Mouse (Mus musculus) embryonic fibroblast, embryonic 13.5 days (primary cell): ENCODE measurements around the gene Fancd2. TPM values are rescaled to one million over a fixed set of nuclear protein-coding genes. Genes with fewer than 3 reads are reported as not detected.

ENCODE experiments used
- H3K27ac ChIP-seq: 2 replicates; pipeline ENCODE4 v1.5.1; 2012; ENCODE audit warnings: low read length, control low read depth, inconsistent platforms; ENCODE audit not compliant: insufficient read depth
- H3K4me1 ChIP-seq: 2 replicates; pipeline ENCODE4 v1.6.1; 2011; ENCODE audit warnings: low read length; ENCODE audit not compliant: control insufficient read depth, insufficient read depth
- H3K4me3 ChIP-seq: 2 replicates; pipeline ENCODE4 v1.5.1; 2011; ENCODE audit warnings: mild to moderate bottlenecking, control low read depth, low read length; ENCODE audit not compliant: insufficient read depth
- CTCF ChIP-seq: IDR thresholded peaks from 2 replicates; pipeline ENCODE4 v1.5.1; 2011; ENCODE audit warnings: mild to moderate bottlenecking, control low read depth, low read length, moderate library complexity, borderline replicate concordance; ENCODE audit not compliant: insufficient read depth
- POLR2A ChIP-seq: IDR thresholded peaks from 2 replicates; pipeline ENCODE4 v1.6.1; 2011; ENCODE audit warnings: low read depth, mild to moderate bottlenecking, control low read depth, low read length, moderate library complexity
- polyA plus RNA-seq: library from polyadenylated mRNA; stranded (reverse); fragments of >200 nt; gene quantifications from 2 replicates; pipeline ENCODE4 v1.2.4, GENCODE M21; 2011; ENCODE audit warnings: low read depth; ENCODE audit not compliant: missing spikeins, insufficient read length

Gene Fancd2
- 9.2 and 15.6 TPM in 2 replicates for polyA plus RNA-seq

GRCm38 (mm10) chr6:113530932-113531839 is at the start of gene Fancd2, which contains the start of gene Emc3:
Fancd2 (plus strand) TSS chr6:113531682.
Emc3 (minus strand) TSS chr6:113531652.
- peak within 1 kb of the TSS; percentile 96 for H3K4me3 ChIP-seq
- H3K27ac ChIP-seq = peak within 1 kb of the TSS; percentile 7; the same call in 1 of the 2 replicates
- no peak for TF ChIP-seq CTCF
- peak; percentile 71 for TF ChIP-seq POLR2A
- H3K4me1 ChIP-seq = peaks cover 2% of the 10 kb centered on the region; the same call in 1 of the 2 replicates

GRCm38 (mm10) chr6:113482477-113483099 is 48.9 kb upstream of the Fancd2 start:
- TF ChIP-seq CTCF = 0 out of 2 replicates have a peak, but pooled peaks have one; percentile 7
- no peak for TF ChIP-seq POLR2A
- Histone ChIP-seq H3K4me1 (peaks cover 16% of the 10 kb centered on the region), H3K27ac (no peak overlapping the region), H3K4me3 (peak overlapping the region; percentile 43)

GRCm38 (mm10) chr6:113483100-113483615 is 48.3 kb upstream of the Fancd2 start, which contains the start of gene Creld1:
Creld1 (plus strand) TSS chr6:113483297.
- peak within 1 kb of the TSS; percentile 70 for H3K27ac ChIP-seq
- TF ChIP-seq CTCF (no peak), POLR2A (0 out of 2 replicates have a peak, but pooled peaks have one; percentile 36)

GRCm38 (mm10) chr6:113483729-113484128 is 47.8 kb upstream of the Fancd2 start:
- no peak for TF ChIP-seq CTCF
- no peak for TF ChIP-seq POLR2A
- Histone ChIP-seq H3K4me1 (peaks cover 18% of the 10 kb centered on the region), H3K4me3 (peak overlapping the region; percentile 71), H3K27ac (peak overlapping the region; percentile 70)

More at GRCm38 (mm10) chr6:113483100-113483615, 48.3 kb upstream of the Fancd2 start, which contains the start of gene Creld1:
- peak within 1 kb of the TSS; percentile 71 for H3K4me3 ChIP-seq
- H3K4me1 ChIP-seq = peaks cover 18% of the 10 kb centered on the region

GRCm38 (mm10) chr6:113487125-113487576 is 44.3 kb upstream of the Fancd2 start:
- Histone ChIP-seq H3K4me3 (no peak overlapping the region), H3K4me1 (peaks cover 11% of the 10 kb centered on the region), H3K27ac (peak overlapping the region; percentile 84)
- TF ChIP-seq CTCF (no peak), POLR2A (no peak)

GRCm38 (mm10) chr6:113489410-113489809 is 42.1 kb upstream of the Fancd2 start:
- no peak overlapping the region for H3K4me3 ChIP-seq
- TF ChIP-seq CTCF = no peak
- TF ChIP-seq POLR2A = no peak

GRCm38 (mm10) chr6:113492101-113492864 is 39.2 kb upstream of the Fancd2 start:
- no peak overlapping the region for H3K4me3 ChIP-seq
- H3K4me1 ChIP-seq = peaks cover 4% of the 10 kb centered on the region
- TF ChIP-seq POLR2A = no peak
- no peak for TF ChIP-seq CTCF
- H3K27ac ChIP-seq = no peak overlapping the region

More at GRCm38 (mm10) chr6:113489410-113489809, 42.1 kb upstream of the Fancd2 start:
- no peak overlapping the region for H3K27ac ChIP-seq
- H3K4me1 ChIP-seq = peaks cover 11% of the 10 kb centered on the region

GRCm38 (mm10) chr6:113494258-113494788 is 37.2 kb upstream of the Fancd2 start:
- TF ChIP-seq POLR2A = 0 out of 2 replicates have a peak, but pooled peaks have one; percentile 40
- peak; percentile 77 for TF ChIP-seq CTCF
- Histone ChIP-seq H3K4me3 (peak overlapping the region; percentile 6; the same call in 1 of the 2 replicates), H3K4me1 (no peaks in the 10 kb centered on the region), H3K27ac (no peak overlapping the region)
